Mouse (Mus musculus) lung, embryonic 15.5 days (tissue): ENCODE results near the gene Vmn1r100. TPM values are rescaled to one million over a fixed set of nuclear protein-coding genes. Genes with fewer than 3 reads are reported as not detected.
"Not testable (repeated sequence)": the region's sequence is repeated elsewhere in the genome, so short reads cannot be mapped to it uniquely, and the experiment has no call there.

Experiments used
- ATAC-seq: fragments of 200-750 bp; cut with Nextera tagmentation; 2 replicates; pipeline ENCODE4 v1.8.0; 2017; ENCODE audit warnings: moderate number of reproducible peaks, borderline replicate concordance; ENCODE audit not compliant: low FRiP score, low TSS enrichment; ENCODE audit errors: extremely low read depth
- H3K27ac ChIP-seq: fragments of 300-500 bp; sonication (generic); 2 replicates; pipeline ENCODE4 v1.5.1; 2015; ENCODE audit warnings: moderate library complexity, mild to moderate bottlenecking, inconsistent platforms
- H3K27me3 ChIP-seq: fragments of 300-500 bp; sonication (generic); 2 replicates; pipeline ENCODE4 v1.6.1; 2015; ENCODE audit warnings: inconsistent platforms
- H3K36me3 ChIP-seq: fragments of 300-500 bp; sonication (generic); 2 replicates; pipeline ENCODE4 v1.6.1; 2015; ENCODE audit warnings: inconsistent platforms
- H3K4me1 ChIP-seq: fragments of 300-500 bp; sonication (generic); 2 replicates; pipeline ENCODE4 v1.6.1; 2015; ENCODE audit warnings: inconsistent platforms
- H3K4me2 ChIP-seq: fragments of 300-500 bp; sonication (generic); 2 replicates; pipeline ENCODE4 v1.6.1; 2015; ENCODE audit warnings: inconsistent platforms, mild to moderate bottlenecking, moderate library complexity
- H3K4me3 ChIP-seq: fragments of 300-500 bp; sonication (generic); 2 replicates; pipeline ENCODE4 v1.5.1; 2015; ENCODE audit warnings: mild to moderate bottlenecking, inconsistent platforms
- H3K9ac ChIP-seq: fragments of 300-500 bp; sonication (generic); 2 replicates; pipeline ENCODE4 v1.6.1; 2015; ENCODE audit warnings: inconsistent platforms
- H3K9me3 ChIP-seq: fragments of 300-500 bp; sonication (generic); 2 replicates; pipeline ENCODE4 v1.6.1; 2016; ENCODE audit warnings: inconsistent platforms
- WGBS: fragments of 180-500 bp; shearing (Covaris S2); methylation state at CpG from one replicate; pipeline ENCODE4 v1.1.7; 2015; 5-methylcytosine and 5-hydroxymethylcytosine counted together
- polyA plus RNA-seq: library from polyadenylated mRNA; unstranded; fragments of >200 nt; fragmentation: Nextera tagmentation; extraction: Ambion mirVana; gene quantifications from 2 replicates; pipeline ENCODE4 v1.2.1, GENCODE M21; 2015

Gene Vmn1r100
- polyA plus RNA-seq = not detected in 2 replicates

DNA sequence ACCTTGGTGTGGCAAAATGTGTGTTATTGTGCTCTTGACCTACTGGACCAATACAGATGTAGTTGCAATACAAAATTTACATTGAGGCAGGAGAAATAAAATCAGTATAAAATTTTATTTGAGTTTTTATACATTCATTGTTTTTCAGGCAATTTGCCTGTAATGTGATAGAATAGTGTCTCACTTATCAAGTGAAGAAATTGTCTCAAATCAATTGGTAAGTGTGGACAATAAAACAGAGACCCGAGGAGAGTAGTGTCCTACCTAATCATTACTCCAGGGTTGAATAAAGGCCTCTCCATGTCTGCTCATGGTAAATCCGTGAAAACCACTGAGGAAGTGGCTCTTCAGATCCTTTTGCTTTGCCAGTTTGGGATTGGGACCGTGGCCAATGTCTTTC, at the start of gene Vmn1r100:
Gene Vmn1r100, plus strand, starts transcription at position 301 of the 400 bp plus-strand sequence.
- H3K27me3 ChIP-seq, H3K4me2 ChIP-seq, H3K9ac ChIP-seq, H3K4me3 ChIP-seq, ATAC-seq, H3K36me3 ChIP-seq, H3K27ac ChIP-seq, H3K4me1 ChIP-seq, H3K9me3 ChIP-seq: not testable (repeated sequence)
- no CpG with 5 or more reads among the region's 3 CpGs for WGBS

DNA sequence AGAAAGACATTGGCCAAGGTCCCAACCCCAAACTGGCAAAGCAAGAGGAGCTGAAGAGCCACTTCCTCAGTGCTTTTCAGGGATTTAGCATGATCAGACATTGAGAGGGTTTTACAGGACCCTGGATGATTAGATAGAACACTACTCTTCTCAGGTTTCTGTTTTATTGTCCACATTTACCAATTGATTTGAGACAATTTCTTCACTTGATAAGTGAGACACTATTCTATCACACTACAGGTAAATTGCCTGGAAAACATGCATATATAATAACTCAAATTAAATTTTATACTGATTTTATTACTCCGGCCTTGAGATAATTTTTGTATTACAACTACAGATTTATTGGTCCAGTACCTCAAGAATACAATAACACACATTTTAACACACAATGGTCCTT, 42.4 kb upstream of the Vmn1r100 start, which contains the start of gene Gm5728:
Gene Gm5728, minus strand, starts transcription at position 101 of the 400 bp plus-strand sequence.
- not testable (repeated sequence) for ATAC-seq, H3K4me1 ChIP-seq, H3K27me3 ChIP-seq, H3K36me3 ChIP-seq, H3K9ac ChIP-seq, H3K4me3 ChIP-seq, H3K27ac ChIP-seq, H3K9me3 ChIP-seq, H3K4me2 ChIP-seq
- no CpG with 5 or more reads among the region's 1 CpGs for WGBS

GRCm38 (mm10) chr7:20442493-20442892, 24.8 kb downstream of the Vmn1r100 start, which contains the start of gene Vmn1r101:
TSS of gene Vmn1r101 (minus strand) at chr7:20442593.
- H3K27ac ChIP-seq, H3K9me3 ChIP-seq, H3K4me2 ChIP-seq, H3K4me3 ChIP-seq, H3K36me3 ChIP-seq, H3K27me3 ChIP-seq, H3K9ac ChIP-seq, ATAC-seq, H3K4me1 ChIP-seq: not testable (repeated sequence)
- no CpG with 5 or more reads among the region's 2 CpGs for WGBS

Other genes starting within 250 kb of the Vmn1r100 start
- gene Vmn1r94, start 249.6 kb upstream of the Vmn1r100 start, polyA plus RNA-seq = not detected in 2 replicates
- gene Vmn1r95, start 224.2 kb upstream of the Vmn1r100 start, polyA plus RNA-seq = not detected in 2 replicates
- gene Gm6164, start 212.3 kb upstream of the Vmn1r100 start, polyA plus RNA-seq = not detected in 2 replicates
- not detected in 2 replicates for gene Gm4498, start 184.1 kb upstream of the Vmn1r100 start, polyA plus RNA-seq
- gene Gm5890, start 155.1 kb upstream of the Vmn1r100 start, polyA plus RNA-seq = not detected in 2 replicates
- gene Gm4133, start 83.9 kb upstream of the Vmn1r100 start, polyA plus RNA-seq = not detected in 2 replicates
- gene Gm5728, start 42.5 kb upstream of the Vmn1r100 start, polyA plus RNA-seq = not detected in 2 replicates
- not detected in 2 replicates for gene Vmn1r101, start 24.7 kb downstream of the Vmn1r100 start, polyA plus RNA-seq
- gene Gm10670, start 57.0 kb downstream of the Vmn1r100 start, polyA plus RNA-seq = not detected in 2 replicates
- not detected in 2 replicates for gene Vmn1r103, start 92.6 kb downstream of the Vmn1r100 start, polyA plus RNA-seq
- not detected in 2 replicates for gene Vmn1r104, start 115.9 kb downstream of the Vmn1r100 start, polyA plus RNA-seq
- not detected in 2 replicates for gene Gm5726, start 127.8 kb downstream of the Vmn1r100 start, polyA plus RNA-seq
- not detected in 2 replicates for gene Gm4141, start 158.3 kb downstream of the Vmn1r100 start, polyA plus RNA-seq
- not detected in 2 replicates for gene Gm4513, start 181.1 kb downstream of the Vmn1r100 start, polyA plus RNA-seq